Mouse (Mus musculus) naive thymus-derived CD4-positive, alpha-beta T cell, adult 2 months (primary cell): ENCODE results near the gene Mpped2.

ENCODE experiments used
- DNase-seq: peaks from one replicate; pipeline ENCODE4 v3.0.0-alpha.2; 2011; ENCODE audit warnings: low read depth

The Mpped2 gene

DNA sequence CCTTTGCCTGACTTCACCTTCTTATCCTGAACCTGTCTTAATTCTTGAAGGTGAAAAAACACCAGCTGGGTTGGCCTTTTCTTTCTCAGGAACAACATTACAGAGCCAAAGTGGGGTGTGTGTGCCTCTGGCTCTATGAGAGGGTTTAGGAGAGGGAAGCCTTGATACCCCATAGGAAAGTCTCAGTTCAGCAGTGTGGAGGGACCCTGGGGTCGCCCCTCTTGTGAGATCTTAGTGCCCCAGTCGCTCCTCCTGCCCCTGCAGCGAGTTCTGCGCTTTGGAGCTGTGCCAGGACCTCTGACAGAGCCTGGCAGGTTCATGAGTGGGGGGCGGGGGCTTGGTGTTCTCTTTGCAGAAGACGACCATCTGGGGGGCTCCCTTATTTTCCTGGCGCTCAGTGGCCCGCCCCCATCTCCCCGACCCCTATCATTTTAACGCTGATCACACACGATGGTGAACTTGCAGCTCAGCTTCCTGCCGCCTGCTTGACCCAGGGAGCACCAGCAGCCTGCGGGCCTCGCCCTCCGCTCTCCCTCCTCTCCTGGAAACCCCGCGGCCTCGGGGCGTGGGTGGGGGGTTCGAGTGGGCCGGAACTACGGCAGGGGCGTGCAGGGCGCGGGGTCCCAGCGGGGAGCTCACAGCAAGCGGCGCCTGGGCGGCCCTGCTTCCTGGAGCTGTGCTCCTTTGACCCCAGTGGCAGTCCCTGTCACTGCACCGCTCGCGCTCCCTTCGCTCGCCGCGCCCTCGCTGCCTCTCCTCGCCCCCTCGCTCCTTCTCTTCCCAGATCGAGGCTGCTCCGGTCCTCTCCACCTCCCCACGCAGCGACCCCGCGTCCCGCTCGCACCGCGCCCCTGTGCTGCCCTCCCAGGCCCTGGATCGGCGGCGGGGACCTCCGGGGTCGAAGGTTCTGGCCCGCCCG is at the start of gene Mpped2:
Gene Mpped2 (plus strand): TSS at position 487 of the 919 bp plus-strand sequence.
- DNase-seq: no peak

DNA sequence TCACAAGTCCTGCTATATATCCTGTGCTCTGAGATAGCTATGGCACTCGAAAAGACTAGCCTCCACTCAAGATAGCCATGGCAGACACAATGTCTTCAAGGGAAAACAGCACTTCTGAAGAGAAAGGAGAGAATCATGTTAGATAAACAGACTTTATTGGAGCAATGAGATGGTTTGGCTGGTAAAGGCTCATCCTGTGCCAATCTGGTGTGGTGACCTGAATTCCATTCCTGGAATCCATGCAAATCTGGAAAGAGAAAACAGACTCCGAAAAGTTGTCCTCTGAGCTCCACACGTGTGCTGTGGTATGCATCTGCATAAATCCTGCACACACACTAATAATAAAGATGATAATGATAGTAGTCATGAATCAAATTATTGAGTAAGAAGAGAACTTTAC is 48.3 kb upstream of the Mpped2 start:
- no peak for DNase-seq

DNA sequence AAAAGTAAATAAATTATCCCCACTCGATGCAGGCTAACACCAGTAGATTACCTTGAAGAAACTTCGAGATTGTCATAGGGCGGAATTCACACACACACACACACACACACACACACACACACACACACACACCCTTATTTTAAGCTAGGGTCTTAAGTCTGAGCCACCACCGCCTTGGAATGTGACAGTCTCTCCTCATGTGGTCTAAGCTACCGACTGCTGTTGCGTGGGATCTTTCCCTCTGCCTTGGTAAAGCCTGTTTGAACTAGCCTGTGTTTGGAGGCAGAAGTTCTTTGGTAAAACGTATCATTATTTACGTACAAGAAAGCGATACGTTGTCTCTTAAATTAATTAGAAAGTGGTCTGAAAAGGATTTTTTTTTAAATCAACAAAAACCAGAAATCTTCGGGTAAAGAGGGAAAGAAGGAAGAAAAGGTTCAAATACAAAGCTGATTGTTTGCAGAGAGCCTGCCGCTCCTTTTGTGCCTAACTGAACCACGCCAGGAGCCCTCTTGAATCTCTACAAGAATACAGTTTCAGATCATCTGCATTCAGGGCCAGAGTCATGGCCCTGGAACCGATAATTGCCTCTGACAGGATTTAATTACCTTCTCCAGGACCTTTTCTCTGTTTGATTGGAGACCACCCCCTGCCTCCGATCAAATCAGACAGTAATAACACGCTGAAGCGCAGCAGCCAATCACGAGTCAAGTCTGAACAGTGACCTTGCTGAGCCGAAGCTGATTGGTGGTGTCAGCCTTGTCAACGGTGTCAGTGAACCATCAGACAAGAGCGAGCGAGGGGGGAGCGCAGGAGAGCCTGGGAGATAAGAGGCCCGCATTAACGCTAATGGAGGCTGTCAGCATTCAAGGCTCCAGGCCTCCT is 43.1 kb upstream of the Mpped2 start:
- no peak for DNase-seq

DNA sequence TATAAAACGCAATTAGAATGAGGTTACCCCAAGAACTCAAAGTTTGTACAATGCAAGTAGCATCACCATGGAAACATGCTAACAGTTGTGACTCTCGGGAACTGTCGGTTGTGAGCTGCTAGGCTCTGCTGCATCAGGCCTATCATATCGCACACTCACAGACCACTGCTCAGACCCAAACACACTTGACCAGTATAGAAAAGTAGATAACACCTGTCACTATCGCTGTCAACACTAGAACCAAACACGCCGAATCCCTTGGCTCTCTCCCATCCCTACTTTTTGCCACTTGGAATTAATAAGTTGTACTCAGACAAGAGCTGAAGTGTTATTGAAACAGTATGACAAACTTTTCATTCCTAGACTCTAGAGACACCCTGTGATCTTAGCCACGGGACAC is 40.9 kb upstream of the Mpped2 start:
- no peak for DNase-seq

DNA sequence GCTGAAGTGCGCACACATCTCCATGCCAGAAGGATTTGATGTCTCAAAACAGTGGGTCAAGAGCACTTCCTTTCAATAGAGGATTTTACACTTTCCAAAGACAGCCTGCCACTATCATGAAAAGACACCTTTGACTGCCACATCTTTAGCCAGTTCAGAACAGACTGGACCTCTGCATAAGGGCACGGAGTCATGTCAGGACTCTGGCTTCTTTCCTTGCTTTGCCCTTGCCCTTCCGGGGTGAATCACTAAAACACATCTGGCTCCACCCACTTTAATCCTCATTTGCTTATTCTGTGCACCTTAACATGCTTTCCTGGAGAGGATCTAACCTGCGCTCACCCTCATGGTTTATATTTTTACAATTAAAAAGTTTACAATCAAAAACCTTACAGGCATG is 40.3 kb upstream of the Mpped2 start:
- DNase-seq: no peak

DNA sequence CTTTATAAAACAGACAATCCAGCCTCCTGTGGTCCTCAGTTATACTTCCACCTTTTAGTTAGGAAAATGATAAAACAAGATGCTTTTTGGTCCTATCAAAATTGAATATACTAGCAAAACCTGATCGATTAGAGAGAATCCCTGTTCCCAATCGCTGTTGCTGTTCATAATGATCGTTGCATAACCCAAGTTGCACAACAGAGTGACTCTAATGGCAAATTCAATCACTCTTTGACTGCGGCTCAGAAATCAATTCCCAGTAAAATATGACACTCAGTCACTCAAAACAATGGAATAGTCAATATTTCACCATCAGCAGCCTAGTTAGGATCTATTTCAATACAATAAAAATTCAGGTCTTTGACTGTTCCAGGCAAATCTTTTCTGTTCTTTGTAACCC is 39.8 kb upstream of the Mpped2 start:
- no peak for DNase-seq

DNA sequence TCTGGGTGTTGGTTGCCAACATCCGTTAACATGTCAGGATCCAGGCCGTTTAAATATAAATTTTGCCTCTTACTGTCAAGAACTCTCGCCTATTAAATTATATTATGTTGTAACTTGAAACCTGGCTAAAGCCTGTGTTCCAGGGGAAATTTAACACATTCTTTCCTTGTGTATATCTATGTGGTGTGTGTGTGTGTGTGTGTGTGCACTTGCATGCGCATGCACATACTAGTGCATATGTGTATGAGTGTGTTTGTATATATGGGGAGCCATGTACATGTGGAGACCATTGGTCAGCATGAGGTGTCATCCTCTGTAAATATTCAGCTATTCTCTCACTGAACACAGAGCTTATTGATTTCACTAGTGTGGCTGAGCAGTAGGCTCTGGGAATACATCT is 37.8 kb upstream of the Mpped2 start:
- DNase-seq: no peak

DNA sequence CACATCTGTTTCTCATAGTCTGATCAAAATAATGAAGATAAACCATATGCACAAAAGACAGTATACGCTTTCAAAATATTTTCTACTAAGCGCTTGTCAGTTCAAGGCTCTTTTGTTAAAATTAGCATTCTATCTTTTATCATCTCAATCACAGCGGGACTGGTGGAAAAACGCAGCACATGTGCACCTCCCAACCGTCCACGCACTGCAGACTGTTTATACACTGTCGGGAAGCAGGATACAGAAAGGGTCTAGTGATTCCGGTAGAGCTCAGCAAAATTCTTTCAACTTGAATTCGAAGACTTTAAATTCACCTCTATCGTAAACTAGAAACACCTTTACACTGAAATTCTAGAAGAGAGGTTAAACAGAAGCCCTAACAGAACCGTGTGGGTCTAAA is 27.8 kb upstream of the Mpped2 start:
- DNase-seq: no peak

DNA sequence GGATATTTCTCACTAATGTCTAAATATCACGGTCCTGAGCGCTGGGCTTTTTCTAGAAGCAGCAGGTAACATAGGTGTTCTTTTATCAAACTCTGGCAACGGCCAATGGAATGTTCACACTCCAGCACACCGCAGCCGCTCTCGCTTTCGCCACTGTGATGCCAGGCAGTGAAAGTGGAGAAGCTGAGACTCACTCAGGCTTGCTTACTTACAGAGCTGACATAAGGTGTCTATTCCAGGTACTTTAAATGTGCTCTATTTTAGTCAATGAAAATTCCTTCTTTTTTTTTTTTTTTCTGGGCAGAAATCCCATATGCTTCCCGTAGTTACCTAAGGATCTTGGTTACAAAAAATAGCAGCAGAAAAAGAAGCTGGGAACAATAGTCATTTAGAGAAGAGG is 18.8 kb upstream of the Mpped2 start:
- DNase-seq: no peak

DNA sequence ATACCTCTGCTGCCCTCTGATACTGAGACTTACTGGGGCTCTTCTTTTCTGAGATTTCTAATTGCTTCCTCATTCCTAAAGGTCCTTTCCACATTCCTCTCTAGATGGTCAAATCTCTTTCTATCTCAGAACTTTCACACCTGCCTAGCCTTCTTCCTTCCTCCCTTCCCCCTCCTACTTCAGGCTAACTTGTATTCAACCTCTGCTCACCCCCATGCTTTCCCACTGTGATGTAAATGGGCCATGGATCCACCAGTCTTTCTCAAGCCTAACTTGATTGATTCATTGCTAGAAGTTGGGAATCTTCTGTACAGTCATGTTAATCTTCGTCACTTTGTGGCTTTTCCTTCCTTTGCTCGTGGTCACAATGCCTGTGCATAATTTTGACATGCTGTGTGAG is 15.6 kb upstream of the Mpped2 start:
- DNase-seq: no peak

DNA sequence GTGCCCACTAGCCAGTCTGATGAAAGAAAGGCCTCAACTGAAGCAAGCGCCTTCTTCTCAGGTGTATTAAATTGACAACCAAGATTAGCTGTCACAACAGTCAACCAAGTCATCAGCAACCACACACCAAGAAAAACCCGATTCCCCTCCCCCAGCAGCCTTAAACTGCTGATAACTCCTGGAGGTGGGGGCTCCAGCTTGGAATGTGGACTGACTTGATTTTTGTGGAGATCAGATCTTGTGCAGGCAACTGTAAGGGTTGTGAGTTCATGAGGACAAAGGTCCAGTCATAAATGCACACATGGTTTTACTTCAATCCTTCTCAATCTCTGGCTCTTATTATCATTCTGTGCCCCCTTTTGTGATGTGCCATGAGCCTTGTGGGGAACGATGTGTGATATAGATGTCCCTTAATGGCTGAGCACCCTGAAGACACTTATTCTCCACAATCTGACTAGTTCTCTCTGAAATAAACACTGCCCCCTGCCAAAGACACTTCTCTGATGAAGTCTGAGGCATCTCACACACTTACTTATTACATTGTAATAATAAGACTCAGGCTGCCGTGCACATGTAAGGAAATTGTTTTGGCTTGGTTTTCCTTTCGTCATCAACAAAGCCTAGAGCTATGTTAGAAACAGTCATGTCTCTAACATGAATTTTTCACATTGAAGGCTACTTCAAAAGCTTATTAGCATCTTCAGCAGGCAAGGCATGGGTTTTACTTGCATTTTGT is 13.2 kb upstream of the Mpped2 start:
- DNase-seq: no peak

DNA sequence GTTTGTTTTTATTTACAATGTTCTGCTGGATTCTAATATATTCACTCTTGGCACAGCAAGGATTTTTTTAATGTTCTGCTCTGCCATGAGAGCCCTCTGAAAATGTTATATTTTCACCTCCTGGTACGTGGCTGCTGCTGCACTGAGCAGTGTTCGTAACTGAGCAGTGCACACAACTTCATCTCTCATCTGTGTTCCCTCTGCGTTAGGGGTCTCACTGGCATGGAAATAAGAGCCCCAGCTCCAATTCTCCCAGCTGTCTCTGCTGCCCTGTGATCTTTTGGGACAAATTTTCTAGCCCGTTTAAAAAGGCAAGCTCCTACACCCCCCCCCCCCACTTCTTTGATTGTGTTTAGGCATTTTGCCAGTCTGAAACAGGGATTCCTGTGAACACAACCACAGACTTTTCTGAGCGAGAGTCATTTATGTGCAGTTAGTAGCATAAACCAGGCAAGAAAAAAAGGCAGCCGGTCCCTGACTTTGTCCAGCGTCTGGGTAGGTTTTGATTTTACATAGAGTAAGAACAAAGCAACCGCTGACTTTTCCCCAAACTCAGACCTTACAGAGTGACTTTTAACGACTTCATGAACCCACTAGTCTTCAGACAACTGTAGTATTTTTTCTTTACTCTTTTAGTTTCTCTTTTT is 9.8 kb upstream of the Mpped2 start:
- no peak for DNase-seq

DNA sequence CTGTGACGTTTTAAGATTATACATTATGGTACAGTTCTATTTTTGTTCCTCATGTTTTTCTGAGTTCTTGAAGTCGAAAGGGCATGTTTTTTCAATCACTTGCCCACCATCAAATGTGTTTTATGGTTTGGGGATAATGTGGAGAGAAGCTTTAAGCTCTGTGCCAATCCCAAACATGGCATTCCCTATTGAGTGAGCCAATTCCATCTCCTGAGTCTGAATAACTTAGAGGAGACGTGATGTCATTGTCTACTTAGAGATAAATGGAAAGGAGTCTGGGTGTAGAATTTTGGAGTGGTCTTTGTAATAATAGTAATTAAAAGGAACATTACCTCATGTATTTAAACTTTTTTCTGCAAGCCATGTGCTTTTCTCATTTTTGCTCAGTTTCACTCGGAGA is 9.2 kb upstream of the Mpped2 start:
- DNase-seq: no peak

DNA sequence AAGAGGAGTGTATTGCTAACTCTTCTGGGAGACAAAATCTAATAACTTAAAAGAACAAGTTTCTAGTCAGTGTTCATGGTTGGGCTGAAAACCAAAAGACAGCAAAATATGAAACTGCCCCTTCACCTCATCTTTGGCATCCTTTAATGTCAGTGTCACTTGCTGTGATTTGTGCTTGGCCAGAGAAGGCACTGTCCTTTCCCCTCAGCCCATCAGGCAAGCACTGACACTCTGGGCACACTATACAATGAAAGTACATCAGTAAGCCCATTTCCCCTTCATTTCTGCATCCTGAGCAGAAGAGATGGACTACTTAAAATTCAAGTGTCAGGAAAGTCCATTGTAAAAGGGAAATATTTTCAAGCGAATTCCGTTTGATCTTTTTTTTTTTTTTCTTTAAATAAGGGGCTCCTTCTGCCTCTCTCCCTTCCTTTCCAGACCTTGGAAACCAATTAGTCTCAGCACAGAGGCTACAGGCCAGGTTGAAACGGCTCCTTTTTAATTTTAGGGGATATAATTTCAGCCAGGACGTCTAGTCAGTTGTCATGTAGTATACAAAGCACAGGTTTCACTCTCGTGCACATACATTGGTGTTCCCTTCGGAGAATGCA is 1.2 kb upstream of the Mpped2 start:
- no peak for DNase-seq

DNA sequence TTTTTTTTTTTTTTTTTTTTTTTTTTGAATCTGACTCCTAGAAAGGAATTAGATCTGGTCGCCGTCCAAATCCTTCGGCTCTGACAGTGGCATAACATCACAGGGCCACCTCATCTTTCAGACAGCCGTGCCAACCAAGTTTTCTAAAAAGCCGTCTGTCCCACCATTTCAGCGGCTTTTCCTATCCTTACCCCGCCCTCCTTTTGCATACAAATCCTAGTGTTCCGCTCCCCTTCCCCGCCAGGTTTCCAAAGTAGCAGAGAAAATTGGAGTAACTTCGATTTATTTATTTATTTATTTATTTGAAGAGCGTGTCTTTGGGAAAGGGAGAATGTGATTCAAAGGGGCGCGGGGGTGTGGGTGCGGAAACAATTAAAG is 675 bp upstream of the Mpped2 start:
- no peak for DNase-seq

DNA sequence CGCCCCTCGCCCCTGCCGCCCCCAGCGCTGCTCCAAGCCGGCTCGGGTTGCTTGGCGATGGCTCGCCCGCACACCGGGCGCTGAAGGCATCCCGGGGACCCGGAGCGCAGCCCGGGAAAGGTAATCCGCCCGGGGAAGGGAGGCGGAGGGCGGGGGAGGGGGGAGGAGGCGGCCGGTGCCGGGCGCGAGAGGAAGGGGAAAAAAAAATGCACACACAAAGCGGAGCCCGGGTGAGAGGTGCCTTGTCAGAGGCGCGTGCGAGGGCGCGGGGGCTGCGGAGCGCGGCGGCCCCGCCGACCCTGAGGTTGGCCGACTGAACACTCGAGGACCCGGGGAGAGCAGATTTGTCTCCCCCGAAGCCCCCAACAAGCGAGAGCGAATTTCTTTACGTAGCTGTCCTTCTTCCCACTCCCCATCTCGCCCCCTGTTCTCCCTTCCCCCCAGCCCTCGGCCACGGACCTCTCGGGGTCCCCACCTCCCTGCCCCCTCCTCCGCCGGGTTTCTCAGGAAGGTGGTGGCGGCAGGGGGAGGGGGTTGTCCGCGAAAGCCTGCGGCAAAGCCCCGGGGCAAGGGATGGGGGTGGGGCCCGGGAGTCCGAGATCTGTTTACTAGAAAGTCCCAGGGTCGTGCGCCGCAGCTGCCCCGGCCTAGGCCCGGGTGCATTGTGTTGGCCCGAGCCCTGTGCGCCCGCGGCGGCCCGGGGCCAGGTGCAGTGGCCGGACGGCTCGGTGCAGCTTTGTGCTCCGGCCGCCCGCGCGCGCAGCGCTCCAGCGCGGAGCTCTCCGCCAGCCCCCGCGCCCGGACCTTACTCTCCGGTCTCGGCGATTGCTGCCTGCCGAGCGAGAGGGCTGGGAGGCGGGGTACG is 865 bp downstream of the Mpped2 start:
- DNase-seq: no peak

DNA sequence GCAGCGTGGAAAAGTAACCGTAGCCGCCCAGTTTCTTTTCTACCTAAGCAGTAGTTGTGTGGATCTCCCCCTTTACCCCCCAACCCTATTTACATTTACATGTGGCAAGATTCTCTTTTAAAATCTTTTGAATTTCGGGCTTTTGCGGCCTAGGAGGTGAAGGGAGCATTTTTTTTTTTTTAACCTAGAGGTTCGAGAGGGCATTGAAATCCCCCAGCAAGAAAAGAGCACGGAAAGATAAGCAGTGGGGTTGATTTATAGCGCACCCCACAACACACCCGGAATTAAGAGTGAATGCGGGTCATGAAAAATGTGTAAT is 1.5 kb downstream of the Mpped2 start:
- DNase-seq: no peak

DNA sequence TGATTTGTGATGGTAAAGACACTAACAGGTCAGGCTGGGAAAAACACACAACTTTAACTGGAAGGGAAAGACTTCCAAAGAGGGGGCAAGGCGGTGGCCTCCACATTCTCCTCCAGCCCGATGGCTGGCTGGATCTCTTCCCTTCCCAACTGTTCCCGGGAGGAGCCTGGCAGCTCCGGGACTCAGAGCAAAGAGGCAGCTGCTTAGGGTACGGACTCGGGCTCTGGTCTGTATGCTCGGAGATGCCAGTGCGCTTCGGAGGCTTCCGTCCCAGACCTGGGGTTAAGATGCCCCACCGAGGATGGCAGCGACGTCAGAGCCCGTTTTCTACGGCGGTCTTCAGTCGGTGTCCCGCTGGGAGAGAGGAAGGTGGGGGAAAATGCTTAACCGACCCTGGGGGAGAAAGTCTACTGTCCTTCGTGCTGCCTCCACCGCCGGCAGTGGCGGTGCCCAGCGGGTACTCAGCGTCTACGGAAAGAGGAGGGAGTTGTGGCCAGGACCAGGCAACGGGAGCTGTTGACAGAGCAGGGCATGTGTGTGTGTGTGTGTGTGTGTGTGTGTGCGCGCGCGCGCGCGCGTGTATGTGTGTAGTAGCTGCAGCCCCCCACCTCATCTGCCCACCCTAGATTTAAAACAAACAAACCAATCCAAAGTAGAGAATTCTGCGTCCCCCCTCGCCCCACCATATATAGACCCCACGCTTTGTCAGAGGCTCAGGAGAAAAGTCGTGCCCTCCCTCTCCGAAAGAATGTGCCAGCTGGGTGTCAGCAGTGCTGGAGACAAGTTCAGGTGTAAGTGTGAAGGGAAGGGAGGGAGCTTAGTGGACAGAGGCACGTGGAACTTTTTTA is 2.0 kb downstream of the Mpped2 start:
- no peak for DNase-seq

DNA sequence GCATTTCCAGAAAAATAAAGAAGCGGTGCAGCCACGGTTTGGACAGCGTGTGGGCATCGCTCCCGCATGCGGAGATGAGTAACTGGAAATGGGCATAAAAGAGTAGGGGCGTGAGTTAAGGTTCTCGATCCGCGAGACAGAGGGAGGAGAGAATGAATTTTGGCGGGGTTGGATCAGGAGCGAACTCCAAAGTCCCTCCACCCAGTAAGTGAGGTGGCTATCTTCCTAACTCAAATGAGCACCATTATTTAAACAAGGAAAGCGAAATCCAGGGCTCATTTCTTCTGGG is 2.6 kb downstream of the Mpped2 start:
- no peak for DNase-seq

DNA sequence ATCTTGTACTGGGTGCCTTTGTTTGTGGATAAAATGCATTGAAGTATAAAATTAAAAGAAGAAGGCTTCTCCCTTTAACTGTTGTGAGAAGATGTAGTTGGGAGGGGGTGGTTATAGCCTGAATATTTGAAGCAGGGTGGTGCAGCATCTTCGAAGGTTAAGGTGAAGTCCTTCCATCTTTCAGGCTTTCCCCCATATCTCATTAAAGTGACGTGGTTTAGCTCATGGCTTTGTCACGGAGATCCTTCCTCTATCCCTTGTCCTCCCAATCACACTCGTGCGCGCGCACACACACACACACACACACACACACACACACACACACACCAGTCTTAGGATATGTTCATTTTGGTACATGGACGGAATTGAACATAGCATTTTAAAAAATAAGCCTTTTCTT is 3.3 kb downstream of the Mpped2 start:
- DNase-seq: no peak
